Mouse (Mus musculus) E14TG2a.4 (cell line): ENCODE measurements around the gene Dynlt1c.
"Not testable (repeated sequence)": the region's sequence is repeated elsewhere in the genome, so short reads cannot be mapped to it uniquely, and the experiment has no call there.

ENCODE experiments used
- CTCF ChIP-seq: conservative IDR thresholded peaks from 2 replicates; pipeline ENCODE4 v1.5.1; 2014; ENCODE audit warnings: low read length
- NANOG ChIP-seq: IDR thresholded peaks from 2 replicates; pipeline ENCODE4 v1.6.1; 2014; ENCODE audit warnings: borderline replicate concordance, low read length, mixed read lengths

DNA sequence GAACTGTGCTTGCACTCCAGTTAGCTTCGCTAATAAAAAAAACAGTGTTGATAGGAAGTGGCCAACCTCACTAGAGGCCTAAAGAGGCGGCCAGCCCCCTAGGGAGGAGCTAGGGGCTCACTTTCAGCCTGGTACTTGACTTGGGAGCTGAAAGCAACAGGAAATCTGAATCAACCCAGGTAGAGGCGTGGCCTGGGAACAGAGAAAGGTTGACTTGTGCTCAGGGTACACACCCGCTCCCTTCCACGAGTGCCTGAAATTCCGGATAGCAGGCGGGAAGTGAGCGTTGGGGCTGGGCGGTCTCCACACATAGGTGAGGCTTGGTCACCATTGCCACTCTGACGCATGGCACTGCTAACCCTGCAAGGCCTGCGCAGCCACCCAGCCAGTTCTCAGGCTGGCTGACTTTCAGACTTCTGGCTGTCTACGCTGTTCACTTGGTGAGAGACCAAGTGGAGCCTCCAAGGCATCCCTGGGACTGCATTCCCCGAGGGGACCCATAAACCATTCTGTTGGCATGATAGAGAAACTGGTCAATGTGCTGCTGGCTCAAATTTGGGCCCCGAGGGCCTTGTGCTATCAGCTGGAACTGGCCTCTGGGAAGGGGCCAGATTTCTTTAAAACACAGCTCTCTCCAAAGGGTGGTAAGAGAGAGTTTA, 39.4 kb downstream of the Dynlt1c start:
- not testable (repeated sequence) for TF ChIP-seq CTCF, NANOG
